Mouse (Mus musculus) embryonic facial prominence, embryonic 14.5 days (tissue): ENCODE results near the gene Arg1. TPM values are rescaled to one million over a fixed set of nuclear protein-coding genes. Genes with fewer than 3 reads are reported as not detected.

Source experiments
- ATAC-seq: fragments of 200-750 bp; cut with Nextera tagmentation; 2 replicates; pipeline ENCODE4 v1.8.0; 2017; ENCODE audit warnings: low read depth, moderate number of reproducible peaks, moderate TSS enrichment
- DNase-seq: peaks from one replicate; pipeline ENCODE4 v3.0.0-alpha.2; 2015; ENCODE audit warnings: low spot score
- H3K27ac ChIP-seq: fragments of 300-500 bp; sonication (generic); replicated peaks from 2 replicates; pipeline ENCODE4 v1.5.1; 2014; ENCODE audit warnings: low read depth, mild to moderate bottlenecking, low read length, moderate library complexity
- H3K27me3 ChIP-seq: fragments of 300-500 bp; sonication (generic); replicated peaks from 2 replicates; pipeline ENCODE4 v1.6.1; 2014; ENCODE audit warnings: low read length; ENCODE audit not compliant: control insufficient read depth, insufficient read depth
- H3K36me3 ChIP-seq: fragments of 300-500 bp; sonication (generic); 2 replicates; pipeline ENCODE4 v1.6.1; 2014; ENCODE audit warnings: low read length, mixed read lengths; ENCODE audit not compliant: control insufficient read depth, insufficient read depth
- H3K4me1 ChIP-seq: fragments of 300-500 bp; sonication (generic); 2 replicates; pipeline ENCODE4 v1.6.1; 2014; ENCODE audit warnings: antibody characterized with exemption, low read length; ENCODE audit not compliant: control insufficient read depth, insufficient read depth
- H3K4me2 ChIP-seq: fragments of 300-500 bp; sonication (generic); 2 replicates; pipeline ENCODE4 v1.6.1; 2014; ENCODE audit warnings: low read depth, mild to moderate bottlenecking, low read length, moderate library complexity, mixed read lengths
- H3K4me3 ChIP-seq: fragments of 300-500 bp; sonication (generic); 2 replicates; pipeline ENCODE4 v1.5.1; 2014; ENCODE audit warnings: low read depth, mild to moderate bottlenecking, low read length
- H3K9ac ChIP-seq: fragments of 300-500 bp; sonication (generic); 2 replicates; pipeline ENCODE4 v1.6.1; 2014; ENCODE audit warnings: low read depth, mild to moderate bottlenecking, low read length, moderate library complexity, mixed read lengths
- H3K9me3 ChIP-seq: fragments of 300-500 bp; sonication (generic); 2 replicates; pipeline ENCODE4 v1.6.1; 2016; ENCODE audit warnings: low read length; ENCODE audit not compliant: control insufficient read depth
- WGBS: fragments of 180-500 bp; shearing (Covaris S2); extraction: QIAGEN DNeasy Blood & Tissue Kit; methylation state at CpG from one replicate; pipeline ENCODE4 v1.1.7; 2014; 5-methylcytosine and 5-hydroxymethylcytosine counted together
- polyA plus RNA-seq: library from polyadenylated mRNA; unstranded; fragments of >200 nt; fragmentation: Nextera tagmentation; extraction: Ambion mirVana; gene quantifications from 2 replicates; pipeline ENCODE4 v1.2.1, GENCODE M21; 2014

Gene Arg1
- polyA plus RNA-seq, 1 experiment from 2014 or later, result 5.3 TPM

GRCm38 (mm10) chr10:24930143-24930542, 2.9 kb upstream of the Arg1 start:
- Histone ChIP-seq H3K27ac (no peak overlapping the region), H3K4me2 (no peak overlapping the region), H3K4me1 (peaks cover 11% of the 10 kb centered on the region), H3K36me3 (no peaks in the 10 kb centered on the region), H3K27me3 (no peaks in the 10 kb centered on the region), H3K9ac (no peak overlapping the region), H3K9me3 (no peaks in the 10 kb centered on the region), H3K4me3 (no peak overlapping the region)
- ATAC-seq (no peak), DNase-seq (no peak)
- 75% methylated on average over 6 of the region's 6 CpGs for WGBS

- DNase-seq (no peak), ATAC-seq (no peak)
- Histone ChIP-seq H3K27me3 (no peaks in the 10 kb centered on the region), H3K9me3 (no peaks in the 10 kb centered on the region), H3K4me1 (peaks cover 11% of the 10 kb centered on the region), H3K9ac (no peak overlapping the region), H3K36me3 (no peaks in the 10 kb centered on the region), H3K4me2 (peak overlapping the region; percentile 12; the same call in 1 of the 2 replicates), H3K4me3 (no peak overlapping the region), H3K27ac (no peak overlapping the region)
- WGBS, result 20% methylated on average over 12 of the region's 12 CpGs
These were observed 788 bp upstream of the Arg1 start for GRCm38 (mm10) chr10:24928072-24928471.

DNA sequence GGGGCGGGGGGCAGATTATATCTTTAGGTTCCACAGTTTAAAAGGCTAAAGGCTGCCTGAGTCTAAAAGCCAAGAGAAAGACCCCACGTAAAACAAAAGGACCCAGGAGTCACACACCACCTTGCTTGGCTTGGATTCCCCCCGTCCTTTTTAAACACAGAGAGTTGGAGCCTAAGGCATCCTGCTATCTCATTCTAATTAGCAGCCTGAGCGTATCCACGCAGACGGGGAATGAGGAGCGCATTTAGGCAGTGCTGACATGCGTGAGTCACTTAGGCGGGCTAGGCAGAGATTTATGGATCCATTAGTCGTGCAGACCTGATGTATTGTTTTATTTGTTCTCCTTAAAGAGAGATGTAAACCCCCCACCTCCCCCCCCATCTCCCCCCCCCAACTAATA, 904 bp downstream of the Arg1 start:
- H3K27ac ChIP-seq, result no peak overlapping the region

DNA sequence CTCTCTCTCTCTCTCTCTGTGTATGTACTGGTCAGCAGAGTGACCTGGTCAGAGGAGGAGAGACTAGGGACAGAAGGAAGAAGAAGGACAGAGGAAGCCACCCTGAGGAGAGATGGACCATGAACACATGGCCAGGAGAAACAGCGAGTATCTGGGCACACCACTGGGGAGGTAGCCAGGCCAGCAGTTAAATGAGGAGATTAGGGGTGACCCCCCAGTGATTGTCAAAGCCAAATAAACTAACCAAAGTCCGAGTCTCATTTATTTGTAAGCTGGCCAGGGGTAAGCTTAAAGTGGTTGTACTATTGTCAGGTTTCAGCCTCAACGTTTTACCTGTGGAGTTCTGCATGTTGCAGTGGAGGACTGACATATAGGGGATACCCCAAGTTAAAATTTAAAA, 3.0 kb downstream of the Arg1 start:
- Histone ChIP-seq H3K27me3 (no peaks in the 10 kb centered on the region), H3K4me1 (peaks cover 11% of the 10 kb centered on the region), H3K27ac (no peak overlapping the region), H3K4me2 (no peak overlapping the region), H3K9me3 (no peaks in the 10 kb centered on the region), H3K4me3 (no peak overlapping the region), H3K36me3 (no peaks in the 10 kb centered on the region), H3K9ac (no peak overlapping the region)
- DNase-seq, result no peak
- no peak for ATAC-seq
- WGBS, result 68% methylated on average over 3 of the region's 3 CpGs

More for the DNA sequence above, 904 bp downstream of the Arg1 start:
- Histone ChIP-seq H3K9ac (no peak overlapping the region), H3K4me3 (no peak overlapping the region), H3K4me2 (peak overlapping the region; percentile 41; the same call in 1 of the 2 replicates), H3K9me3 (no peaks in the 10 kb centered on the region), H3K27me3 (no peaks in the 10 kb centered on the region), H3K36me3 (no peaks in the 10 kb centered on the region), H3K4me1 (peaks cover 11% of the 10 kb centered on the region)
- peak; percentile 35 for DNase-seq
- WGBS, result 23% methylated on average over 10 of the region's 10 CpGs
- ATAC-seq, result no peak

- Histone ChIP-seq H3K36me3 (no peaks in the 10 kb centered on the region), H3K4me2 (no peak overlapping the region), H3K27ac (no peak overlapping the region), H3K4me3 (no peak overlapping the region), H3K4me1 (peaks cover 11% of the 10 kb centered on the region), H3K9me3 (no peaks in the 10 kb centered on the region), H3K9ac (no peak overlapping the region), H3K27me3 (no peaks in the 10 kb centered on the region)
- ATAC-seq (no peak), DNase-seq (no peak)
- WGBS, result 27% methylated on average over 4 of the region's 4 CpGs
These were observed 4.3 kb downstream of the Arg1 start for GRCm38 (mm10) chr10:24922977-24923376.

- H3K27me3 ChIP-seq, result no peaks in the 10 kb centered on the region
- H3K4me1 ChIP-seq, result no peaks in the 10 kb centered on the region
- no peak overlapping the region for H3K27ac ChIP-seq
- no peak for ATAC-seq
- no peak overlapping the region for H3K4me2 ChIP-seq
- no peaks in the 10 kb centered on the region for H3K9me3 ChIP-seq
- WGBS, result 86% methylated on average over 6 of the region's 6 CpGs
- no peak overlapping the region for H3K4me3 ChIP-seq
- peaks cover 51% of the 10 kb centered on the region for H3K36me3 ChIP-seq
- DNase-seq, result no peak
- H3K9ac ChIP-seq, result no peak overlapping the region
These were observed 11.8 kb downstream of the Arg1 start for GRCm38 (mm10) chr10:24915486-24915885.

DNA sequence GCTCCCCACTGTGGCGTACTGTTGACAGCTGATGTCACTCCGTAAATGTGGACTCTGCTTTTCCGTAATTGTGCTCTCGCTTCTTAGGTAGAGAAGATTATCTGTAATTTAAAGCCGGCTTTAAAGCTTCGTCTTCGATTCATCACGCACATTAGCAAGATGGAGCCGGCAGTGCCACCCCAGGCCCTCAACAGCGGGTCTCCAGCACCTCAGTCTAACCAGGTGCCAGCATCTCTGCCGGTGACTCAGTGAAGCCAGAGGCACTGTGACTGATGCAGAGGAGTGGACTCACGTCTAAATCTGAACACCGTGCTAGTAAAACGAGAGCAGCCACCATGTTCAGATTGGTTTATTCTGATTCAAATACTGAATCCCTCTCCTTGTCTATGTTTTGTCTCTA, 14.7 kb downstream of the Arg1 start:
- ATAC-seq (no peak), DNase-seq (no peak)
- H3K36me3 ChIP-seq, result peaks cover 80% of the 10 kb centered on the region
- H3K4me3 ChIP-seq, result no peak overlapping the region
- 90% methylated on average over 14 of the region's 14 CpGs for WGBS
- H3K4me2 ChIP-seq, result no peak overlapping the region
- H3K27ac ChIP-seq, result no peak overlapping the region
- H3K9me3 ChIP-seq, result no peaks in the 10 kb centered on the region
- H3K9ac ChIP-seq, result no peak overlapping the region
- H3K4me1 ChIP-seq, result no peaks in the 10 kb centered on the region
- H3K27me3 ChIP-seq, result no peaks in the 10 kb centered on the region

- DNase-seq, result no peak
- Histone ChIP-seq H3K9me3 (no peaks in the 10 kb centered on the region), H3K9ac (no peak overlapping the region), H3K4me2 (no peak overlapping the region), H3K27ac (no peak overlapping the region), H3K4me3 (no peak overlapping the region), H3K4me1 (no peaks in the 10 kb centered on the region), H3K36me3 (peaks cover 94% of the 10 kb centered on the region), H3K27me3 (no peaks in the 10 kb centered on the region)
- ATAC-seq, result no peak
- WGBS, result 88% methylated on average over 8 of the region's 8 CpGs
These were observed 16.1 kb downstream of the Arg1 start for GRCm38 (mm10) chr10:24911199-24911598.

DNA sequence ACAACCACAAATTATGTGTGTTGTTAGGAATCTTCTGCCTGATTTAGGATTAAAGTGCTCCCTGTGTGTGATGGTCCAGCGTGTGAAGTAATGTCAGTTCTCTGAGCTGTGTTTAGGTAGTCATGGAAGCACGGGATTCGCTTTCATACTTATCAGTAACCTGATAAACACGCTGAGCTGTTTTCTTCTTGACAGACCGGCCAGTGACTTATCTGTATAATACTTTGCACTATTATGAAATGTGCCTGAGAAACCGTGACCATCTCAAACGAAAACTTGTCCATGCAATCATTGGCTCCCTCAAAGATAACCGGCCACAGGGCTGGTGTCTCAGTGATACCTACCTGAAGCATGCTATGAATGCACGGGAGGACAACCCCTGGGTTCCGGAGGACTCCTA, 21.7 kb downstream of the Arg1 start:
- Histone ChIP-seq H3K4me1 (no peaks in the 10 kb centered on the region), H3K4me3 (no peak overlapping the region), H3K27me3 (no peaks in the 10 kb centered on the region), H3K9ac (no peak overlapping the region), H3K27ac (no peak overlapping the region), H3K4me2 (no peak overlapping the region), H3K9me3 (no peaks in the 10 kb centered on the region), H3K36me3 (peaks cover 96% of the 10 kb centered on the region)
- DNase-seq (no peak), ATAC-seq (no peak)
- 95% methylated on average over 10 of the region's 10 CpGs for WGBS
